Mouse (Mus musculus): ENCODE measurements around the gene Traf6.
"Not testable (repeated sequence)": the region's sequence is repeated elsewhere in the genome, so short reads cannot be mapped to it uniquely, and the experiment has no call there.

The Traf6 gene

DNA sequence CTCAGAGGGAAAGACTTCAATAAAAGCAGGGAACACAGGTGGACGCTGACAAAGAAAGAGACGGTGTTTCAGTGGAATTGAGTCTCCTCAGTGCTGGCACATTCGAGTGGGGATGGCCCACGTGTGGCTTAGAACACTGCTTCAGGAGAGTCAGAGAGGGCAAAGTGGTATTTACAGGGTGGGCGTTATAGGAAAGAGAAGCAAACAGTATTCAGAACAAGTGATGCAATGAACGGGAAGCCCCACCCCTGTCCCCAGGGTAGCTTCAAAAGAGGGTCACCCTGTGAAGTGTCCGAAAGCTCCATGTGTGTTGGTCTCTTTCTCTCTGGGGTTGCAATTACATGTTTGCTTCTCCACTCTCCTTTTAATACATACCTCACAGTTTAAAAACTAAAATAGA, 17.4 kb downstream of the Traf6 start:
- DNase-seq = no peak

DNA sequence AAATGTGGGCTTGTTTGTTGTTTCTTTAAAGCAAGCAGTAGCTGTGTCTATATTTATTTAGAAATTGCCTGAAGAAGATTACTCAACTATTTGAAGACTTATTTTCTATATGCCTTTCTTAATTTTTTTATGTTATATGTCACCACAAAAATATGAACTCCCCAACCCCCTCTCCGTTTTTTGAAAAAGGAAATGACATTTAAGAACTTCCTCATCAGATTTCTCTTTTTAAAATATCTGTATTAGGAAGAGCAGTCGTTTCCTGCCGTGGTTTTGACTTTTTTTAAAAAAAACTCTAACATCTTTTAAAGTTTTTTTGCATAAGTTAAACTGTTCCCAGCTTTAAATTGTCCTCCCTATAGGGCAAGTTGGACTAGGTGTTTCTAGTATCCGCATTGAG, 21.1 kb downstream of the Traf6 start:
- no peak for DNase-seq

DNA sequence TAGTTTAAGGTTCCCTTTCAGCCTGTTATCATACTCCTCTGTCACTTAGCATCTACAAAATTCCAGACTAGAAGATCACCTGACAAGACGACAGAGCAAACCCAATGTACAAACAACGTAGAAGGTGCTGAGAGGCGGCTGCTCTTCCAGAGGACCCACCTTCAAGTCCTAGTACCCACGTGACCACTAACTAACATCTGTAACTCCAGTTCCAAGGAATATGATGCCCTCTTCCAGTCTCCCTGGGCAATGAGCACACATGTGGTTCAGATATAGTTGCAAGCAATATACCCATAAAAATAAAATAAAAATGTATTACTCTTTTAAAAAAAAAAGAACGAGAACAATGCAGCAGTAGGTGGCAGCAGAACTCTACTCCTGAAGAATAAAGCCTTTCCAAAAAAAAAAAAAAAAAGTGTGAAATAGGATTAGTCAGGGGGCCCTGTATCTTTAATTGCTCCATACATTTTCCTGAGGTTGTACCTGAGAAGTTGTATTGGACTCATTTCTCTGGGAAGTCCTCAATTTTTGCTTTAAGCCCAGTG, 27.8 kb downstream of the Traf6 start:
- no peak for DNase-seq

DNA sequence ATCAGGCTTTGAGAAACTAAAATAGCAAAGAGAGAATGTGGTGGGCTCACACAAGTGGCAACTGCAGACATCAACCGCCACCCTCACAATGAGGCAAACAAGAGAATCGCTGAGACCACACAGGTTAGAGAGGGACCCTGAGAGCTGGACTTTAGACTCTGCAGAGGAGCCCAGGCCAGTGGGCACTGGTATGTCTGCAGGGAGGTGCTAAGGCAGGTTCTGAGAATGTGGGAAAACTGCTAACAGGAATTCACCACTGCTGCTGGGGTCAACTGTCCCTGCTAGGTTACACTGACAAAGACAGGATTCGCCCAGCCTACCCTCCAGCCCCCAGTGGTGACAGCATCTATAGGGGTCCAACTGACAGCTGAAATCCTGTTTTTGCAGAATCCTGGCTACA, 33.4 kb downstream of the Traf6 start:
- no peak for DNase-seq

DNA sequence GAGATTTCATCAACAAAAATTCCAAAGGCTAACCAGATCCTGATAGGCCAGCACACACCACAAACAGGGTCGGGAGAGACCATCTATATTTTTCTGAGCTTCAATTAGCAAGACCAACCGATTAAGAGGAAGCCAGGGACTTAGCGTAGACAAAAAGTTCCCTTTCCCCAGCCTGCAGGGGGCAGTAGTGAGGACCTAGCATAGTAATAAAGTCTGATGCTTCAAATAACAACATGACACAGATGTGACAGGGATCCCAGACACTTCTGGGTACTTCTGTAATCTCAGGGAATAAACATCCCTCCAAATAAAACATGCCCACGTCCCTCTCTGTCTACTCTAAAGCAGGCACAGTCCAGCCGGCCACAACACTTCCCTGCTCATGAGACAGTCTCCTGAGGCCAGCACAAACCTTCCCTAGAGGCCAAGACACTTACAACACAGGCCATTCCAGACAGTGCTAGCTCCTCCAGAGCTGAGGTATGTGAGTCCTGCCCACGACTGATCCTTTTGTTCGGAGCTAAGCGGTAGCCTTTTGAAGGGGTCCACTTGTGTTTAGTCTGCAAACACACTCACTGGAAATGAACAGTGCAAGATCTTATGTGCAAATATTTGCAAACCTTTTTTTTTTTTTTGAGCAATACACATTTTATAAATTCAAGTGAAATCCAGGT, 37.6 kb downstream of the Traf6 start:
- DNase-seq = peak; percentile 44

DNA sequence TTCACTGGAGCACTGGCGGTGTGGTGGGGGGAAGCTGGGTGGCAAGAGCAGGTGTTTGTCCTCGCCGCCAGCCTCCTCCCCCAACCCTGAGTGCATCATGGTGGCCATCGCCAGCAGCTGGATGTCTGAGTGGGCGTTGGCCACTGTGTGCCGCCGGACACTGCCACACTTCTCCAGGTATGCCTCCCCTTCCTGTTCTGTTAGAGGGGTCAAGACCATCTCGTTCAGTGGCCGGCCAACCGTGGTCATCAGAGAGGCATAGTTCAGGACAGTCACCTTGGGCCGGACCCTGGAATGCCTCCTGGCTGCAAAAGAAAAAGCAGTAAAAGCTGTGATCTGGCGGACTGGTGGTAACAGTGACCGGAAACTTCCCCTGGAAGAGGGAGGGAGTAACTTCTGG, 38.9 kb downstream of the Traf6 start:
- DNase-seq = no peak

DNA sequence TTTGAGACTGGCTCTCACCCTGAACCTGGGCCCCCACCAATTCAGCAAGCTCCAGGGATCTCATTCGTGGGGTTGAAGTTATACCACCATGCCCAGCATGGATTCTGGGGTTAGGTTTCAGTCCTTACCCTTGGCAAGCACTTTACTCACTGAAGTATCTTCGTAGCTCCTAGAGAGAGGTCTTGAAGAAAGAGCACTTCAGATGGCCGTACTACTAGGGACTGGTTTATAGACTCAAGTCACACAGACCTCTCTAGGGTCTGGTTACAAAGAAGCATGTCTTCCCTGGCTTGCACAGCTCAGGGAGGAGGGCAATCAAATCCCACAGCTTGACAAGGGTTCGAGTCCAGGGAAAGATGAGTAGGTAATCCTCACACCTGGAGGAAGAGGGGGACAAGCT, 43.6 kb downstream of the Traf6 start:
- no peak for DNase-seq

DNA sequence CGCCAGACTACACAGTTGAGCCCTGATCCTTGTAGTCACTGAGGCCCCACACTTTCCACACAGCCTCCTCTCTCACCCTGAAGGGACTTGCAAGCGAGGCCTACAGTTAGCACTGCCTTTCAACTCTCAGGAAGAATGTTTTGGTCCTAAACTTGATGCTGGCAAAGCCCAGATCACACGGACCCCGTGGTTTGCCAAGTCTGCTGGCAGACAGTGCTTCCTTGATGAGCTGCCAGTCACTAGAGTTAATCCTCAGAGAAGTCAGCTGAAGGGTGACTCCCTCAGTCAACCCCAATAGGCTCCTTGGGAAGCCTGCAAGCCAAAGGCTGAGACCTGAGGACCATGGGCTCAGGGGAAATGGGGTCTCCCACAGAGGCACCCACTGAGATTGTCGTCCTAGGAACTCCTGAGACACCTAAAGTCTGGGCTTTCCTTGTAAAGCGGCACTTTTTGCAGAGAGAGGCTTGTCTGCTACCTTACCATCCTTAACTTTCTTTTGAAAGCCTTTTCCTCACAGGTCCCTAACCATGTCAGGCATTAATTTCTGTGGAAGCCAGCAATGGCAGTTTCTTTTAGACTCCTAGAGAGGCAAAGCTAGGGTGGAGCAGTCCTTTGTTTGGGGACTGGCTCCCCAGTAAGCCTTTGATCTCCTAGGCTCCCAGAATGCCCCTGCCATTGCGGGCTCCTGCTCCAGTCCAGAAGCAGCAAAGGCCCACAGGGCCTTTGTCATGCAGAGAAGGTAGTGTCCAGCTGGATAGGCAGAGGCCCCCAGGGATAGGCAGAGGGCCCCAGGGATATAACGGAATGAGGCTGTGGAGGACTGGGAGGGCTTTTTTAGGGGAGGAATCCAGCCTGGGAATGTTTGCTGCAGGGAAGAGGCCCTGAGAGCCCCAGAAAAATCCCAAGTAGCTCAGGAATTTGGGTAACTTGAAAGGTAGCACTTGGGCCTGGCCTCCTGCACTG, 44.4 kb downstream of the Traf6 start:
- DNase-seq = peak; percentile 29

DNA sequence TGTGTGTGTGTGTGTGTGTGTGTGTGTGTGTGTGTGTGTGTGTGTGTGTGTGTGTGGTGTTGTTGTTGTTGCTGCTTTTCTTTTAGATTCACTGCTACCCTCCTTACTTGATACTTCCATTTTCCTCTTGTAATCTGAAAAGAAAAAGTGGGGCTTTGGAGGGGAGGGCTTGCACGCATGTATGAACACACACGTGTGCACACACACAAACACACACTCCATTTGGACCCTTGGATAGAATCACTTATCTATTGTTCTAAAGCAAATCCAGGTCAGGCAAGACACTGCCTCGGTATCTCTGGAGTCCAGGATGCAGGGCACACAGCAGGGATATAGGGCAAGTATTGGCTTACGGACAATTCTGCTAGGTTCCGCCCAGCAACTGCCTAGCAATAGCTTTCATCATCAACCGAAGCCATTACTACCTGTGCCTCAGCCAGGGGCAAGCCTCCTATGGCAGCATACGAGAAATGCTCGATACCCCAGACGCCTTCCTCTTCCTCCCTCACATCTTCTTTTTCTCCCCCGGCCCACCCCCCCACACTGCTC, 45.2 kb downstream of the Traf6 start:
- DNase-seq = no peak

DNA sequence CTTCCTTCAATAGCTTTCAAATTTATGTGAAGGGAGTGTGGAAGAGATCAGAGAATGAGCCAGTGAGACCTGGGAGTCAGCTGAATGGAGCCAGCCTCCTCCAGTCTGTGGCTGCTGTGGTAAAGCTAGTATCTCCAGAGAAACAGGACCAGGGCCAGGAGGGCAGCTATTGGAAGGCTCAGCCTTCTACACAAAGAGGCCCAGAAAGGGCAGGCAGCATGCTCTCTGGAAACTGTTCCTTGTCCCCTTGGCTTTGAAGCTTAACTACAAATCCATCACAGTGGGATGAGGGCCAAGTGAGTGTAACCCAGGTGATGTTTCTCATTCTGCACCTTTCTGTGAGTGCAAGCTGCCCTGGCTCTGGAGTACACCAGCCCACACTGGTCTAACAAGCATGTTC, 49.6 kb downstream of the Traf6 start:
- DNase-seq = no peak

DNA sequence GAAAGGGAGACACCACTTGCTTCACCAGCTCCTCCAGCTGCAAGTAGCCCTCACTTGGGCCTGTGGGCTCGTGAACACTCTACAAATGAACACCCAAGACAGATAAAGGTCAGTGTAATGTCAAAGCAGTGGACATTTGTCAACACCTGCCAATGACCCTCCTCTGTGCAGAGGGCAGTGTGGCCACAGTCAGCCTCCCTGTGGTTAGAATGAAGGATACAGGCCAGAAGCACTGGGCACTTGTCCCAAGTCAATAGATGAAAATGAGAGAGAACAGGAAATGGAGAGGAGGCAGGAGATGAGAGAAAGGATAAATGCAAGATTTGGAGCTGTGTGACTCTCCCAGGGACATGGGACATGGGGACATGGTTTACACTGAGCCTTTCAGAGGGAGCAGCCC, 51.2 kb downstream of the Traf6 start:
- DNase-seq = no peak

DNA sequence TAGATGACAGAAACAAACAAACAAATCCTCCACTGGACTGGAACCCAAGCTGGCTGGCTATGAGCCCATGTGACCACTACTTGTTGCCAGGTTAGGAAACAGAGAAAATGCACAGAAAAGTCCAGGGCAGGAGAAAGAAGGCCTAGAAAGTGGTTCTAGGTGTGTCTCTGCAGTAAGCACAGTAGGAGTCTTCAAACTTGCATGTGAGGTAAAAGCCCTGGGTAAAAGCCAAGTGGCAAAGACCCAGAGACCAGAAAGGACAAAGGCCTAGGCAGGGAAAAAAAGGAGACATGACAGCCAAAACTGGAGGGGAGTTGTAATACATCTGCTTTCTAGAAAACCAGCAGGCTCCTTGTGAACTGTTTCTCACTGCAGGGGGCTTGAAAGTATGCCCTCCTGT, 52.7 kb downstream of the Traf6 start:
- DNase-seq = peak; percentile 66

DNA sequence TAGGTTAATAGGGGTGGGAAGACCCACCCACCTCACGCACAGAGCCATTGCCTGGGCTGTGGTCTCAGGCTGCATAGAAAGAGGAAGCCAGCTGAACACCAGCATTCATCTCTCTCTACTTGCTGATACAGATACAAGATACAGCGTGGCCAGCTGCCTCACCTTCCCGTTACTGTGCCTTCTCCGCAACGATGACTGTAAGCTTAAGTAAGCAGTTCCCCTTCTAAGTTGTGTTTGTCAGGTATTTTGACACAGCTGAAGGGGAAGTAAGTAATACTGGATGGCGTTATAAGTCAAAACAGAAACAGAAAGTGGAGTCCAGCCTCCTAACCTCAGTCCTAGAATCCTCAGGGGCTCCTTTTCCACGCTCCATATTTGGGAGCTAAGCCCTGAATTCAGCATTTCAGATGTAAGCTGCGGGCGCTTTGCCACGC, 54.6 kb downstream of the Traf6 start:
- DNase-seq = no peak

DNA sequence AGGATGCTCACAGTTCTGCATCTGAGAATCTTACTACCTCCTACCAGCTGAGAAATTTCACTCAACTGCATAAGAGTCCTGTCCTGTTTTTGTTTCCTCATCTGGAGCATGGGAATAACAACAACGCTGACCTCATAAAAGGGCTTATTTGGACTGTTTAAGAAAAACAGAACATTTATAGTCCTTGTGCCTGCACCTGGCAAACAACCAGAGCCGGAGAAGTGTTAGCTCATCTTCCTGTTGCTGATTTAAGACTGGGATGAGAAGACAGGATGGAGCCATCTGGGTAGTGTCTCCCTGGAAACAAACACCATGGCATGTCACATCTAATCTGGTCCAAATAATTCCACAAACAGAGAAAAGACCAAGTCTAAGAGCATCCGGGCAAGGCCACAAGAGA, 55.3 kb downstream of the Traf6 start:
- DNase-seq = no peak

DNA sequence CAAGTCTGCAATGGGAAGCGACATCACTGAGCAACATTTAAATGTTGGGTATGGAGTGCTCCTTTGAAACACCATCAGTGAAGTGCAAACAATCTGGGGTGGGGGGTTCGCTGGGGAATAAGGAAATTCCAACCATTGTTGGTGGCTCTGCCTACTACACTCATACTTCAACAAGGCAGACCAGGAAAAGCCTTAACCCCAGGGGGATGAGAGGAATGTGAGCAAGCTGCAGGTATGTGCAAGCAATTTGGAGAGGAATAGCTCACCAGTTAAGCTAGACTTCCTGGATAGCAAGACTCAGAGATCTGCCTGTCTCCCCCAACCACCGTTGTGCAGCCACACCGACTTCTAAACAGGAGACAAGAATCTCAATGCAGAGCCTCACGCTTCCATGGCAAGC, 61.7 kb downstream of the Traf6 start:
- no peak for DNase-seq

DNA sequence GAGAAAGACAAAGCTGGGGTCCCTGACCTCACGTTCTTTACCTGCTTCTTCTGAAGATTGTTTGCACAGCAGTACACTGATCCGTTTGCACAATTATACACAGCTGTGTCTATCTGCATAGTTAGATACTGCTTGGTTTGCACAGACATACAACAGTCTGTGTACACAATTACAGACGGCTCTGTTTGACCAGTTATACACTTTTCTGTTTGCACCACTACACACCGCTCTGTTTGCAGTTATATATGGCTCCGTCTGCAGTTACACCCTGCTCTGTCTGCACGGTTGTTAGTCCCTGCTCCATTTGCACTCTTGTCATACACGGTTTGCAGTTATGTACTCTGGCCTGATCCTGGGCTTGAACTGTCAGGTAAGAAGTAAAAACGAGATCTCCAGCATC, 63.4 kb downstream of the Traf6 start:
- DNase-seq = no peak

DNA sequence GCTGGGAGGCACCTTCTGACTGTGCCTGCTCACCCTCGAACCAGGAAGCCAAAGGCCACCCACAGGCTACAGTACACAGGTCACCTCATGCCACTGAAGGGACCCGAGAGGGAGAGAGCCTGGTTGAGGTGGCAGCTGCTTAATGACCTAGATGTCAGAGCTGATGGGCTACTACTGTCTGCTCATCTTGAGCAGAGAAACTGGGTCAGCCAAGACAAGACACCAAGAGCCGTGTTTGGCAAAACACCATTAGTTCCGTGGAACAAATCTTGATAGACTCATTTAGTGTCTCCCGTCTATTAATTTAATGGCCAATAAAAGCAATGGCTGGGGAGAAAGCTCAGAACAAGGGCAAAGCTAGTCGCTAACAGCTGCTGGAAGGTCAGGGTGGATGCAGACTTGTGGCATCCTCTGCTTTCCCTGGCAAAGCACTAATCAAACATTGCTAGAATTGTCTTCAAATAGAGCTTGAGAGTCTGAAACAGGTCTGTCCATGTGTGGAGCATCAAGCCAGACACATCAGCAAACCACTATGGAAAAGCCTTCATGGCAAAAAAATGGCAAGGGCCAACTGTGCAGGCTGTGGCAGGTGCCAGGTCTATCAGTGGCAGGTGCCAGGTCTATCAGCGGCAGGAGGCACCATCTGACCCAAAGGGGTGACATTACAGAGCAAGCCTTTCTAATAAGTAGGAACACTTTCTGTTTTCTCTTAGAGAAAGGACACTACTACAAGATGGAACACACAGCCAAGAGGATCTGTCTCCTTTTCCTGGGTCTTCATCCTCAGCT, 64.0 kb downstream of the Traf6 start:
- DNase-seq = no peak

DNA sequence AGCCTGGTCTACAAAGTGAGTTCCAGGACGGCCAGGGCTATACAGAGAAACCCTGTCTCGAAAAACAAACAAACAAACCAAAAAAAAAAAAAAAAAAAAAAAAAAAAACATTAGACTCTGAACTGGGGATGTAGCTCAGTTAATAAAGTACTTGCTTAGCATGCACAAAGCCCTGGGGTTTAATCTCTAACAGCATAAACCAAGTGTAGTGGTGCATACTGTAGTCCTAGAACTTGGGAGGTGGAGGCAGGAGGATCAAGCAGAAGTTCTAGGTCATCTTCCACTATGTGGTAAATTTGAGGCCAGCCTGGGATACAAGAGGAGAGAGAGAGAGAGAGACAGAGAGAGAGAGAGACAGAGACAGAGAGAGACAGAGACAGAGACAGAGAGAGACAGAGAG, 67.4 kb downstream of the Traf6 start:
- not testable (repeated sequence) for DNase-seq

DNA sequence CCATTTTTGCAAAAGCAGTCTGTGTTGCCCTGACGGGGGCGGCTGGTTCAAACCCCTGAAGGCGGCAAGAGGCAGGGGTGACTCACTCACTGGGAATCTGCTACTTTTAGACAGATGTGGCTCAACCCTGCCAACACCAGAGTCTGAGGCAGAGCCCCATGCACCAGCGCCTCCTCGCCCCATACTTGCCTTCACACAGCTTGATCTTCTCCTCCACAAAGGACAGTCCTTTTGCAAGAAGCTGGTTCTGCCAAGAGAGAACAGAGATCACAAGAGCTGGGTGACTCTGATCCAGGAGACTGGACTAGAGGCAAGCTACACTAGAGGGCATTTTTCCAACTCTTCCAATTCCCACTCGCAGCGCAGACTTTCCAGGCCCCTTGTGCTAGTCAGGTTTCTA, 68.3 kb downstream of the Traf6 start:
- no peak for DNase-seq
